Mouse (Mus musculus) limb, embryonic 14.5 days (tissue): Measurements from ENCODE around the gene Chka. TPM values are rescaled to one million over a fixed set of nuclear protein-coding genes. Genes with fewer than 3 reads are reported as not detected.

ENCODE experiments used
- ATAC-seq: fragments of 200-750 bp; cut with Nextera tagmentation; 2 replicates; pipeline ENCODE4 v1.8.0; 2017; ENCODE audit warnings: low read depth, moderate number of reproducible peaks, moderate TSS enrichment; ENCODE audit not compliant: low FRiP score
- DNase-seq: peaks from one replicate; pipeline ENCODE4 v3.0.0-alpha.2; 2015; ENCODE audit warnings: low spot score
- H3K27ac ChIP-seq: fragments of 300-500 bp; sonication (generic); replicated peaks from 2 replicates; pipeline ENCODE4 v1.5.1; 2014; ENCODE audit warnings: low read depth, mild to moderate bottlenecking, low read length, moderate library complexity, mixed read lengths
- H3K27me3 ChIP-seq: fragments of 300-500 bp; sonication (generic); 2 replicates; pipeline ENCODE4 v1.6.1; 2014; ENCODE audit warnings: low read length, mixed read lengths; ENCODE audit not compliant: control insufficient read depth, insufficient read depth
- H3K36me3 ChIP-seq: fragments of 300-500 bp; sonication (generic); 2 replicates; pipeline ENCODE4 v1.6.1; 2014; ENCODE audit warnings: mild to moderate bottlenecking, low read length, moderate library complexity, mixed read lengths; ENCODE audit not compliant: control insufficient read depth, insufficient read depth
- H3K4me1 ChIP-seq: fragments of 300-500 bp; sonication (generic); 2 replicates; pipeline ENCODE4 v1.6.1; 2014; ENCODE audit warnings: antibody characterized with exemption, low read length, mixed read lengths; ENCODE audit not compliant: control insufficient read depth, insufficient read depth
- H3K4me2 ChIP-seq: fragments of 300-500 bp; sonication (generic); replicated peaks from 2 replicates; pipeline ENCODE4 v1.6.1; 2014; ENCODE audit warnings: low read depth, mild to moderate bottlenecking, low read length, moderate library complexity; ENCODE audit not compliant: severe bottlenecking
- H3K4me3 ChIP-seq: fragments of 300-500 bp; sonication (generic); replicated peaks from 2 replicates; pipeline ENCODE4 v1.5.1; 2014; ENCODE audit warnings: low read length
- H3K9ac ChIP-seq: fragments of 300-500 bp; sonication (generic); 2 replicates; pipeline ENCODE4 v1.6.1; 2014; ENCODE audit warnings: mild to moderate bottlenecking, low read depth, low read length, moderate library complexity; ENCODE audit not compliant: severe bottlenecking
- H3K9me3 ChIP-seq: fragments of 300-500 bp; sonication (generic); 2 replicates; pipeline ENCODE4 v1.6.1; 2016; ENCODE audit warnings: low read length; ENCODE audit not compliant: control insufficient read depth
- POLR2A ChIP-seq: fragments of 200-500 bp; IDR thresholded peaks from 2 replicates; pipeline ENCODE4 v1.8.0; 2012; ENCODE audit warnings: inconsistent platforms, mild to moderate bottlenecking, moderate library complexity, borderline replicate concordance; ENCODE audit not compliant: insufficient read depth, insufficient read length; ENCODE audit errors: extremely low read depth
- WGBS: fragments of 180-500 bp; shearing (Covaris S2); extraction: QIAGEN DNeasy Blood & Tissue Kit; methylation state at CpG from one replicate; pipeline ENCODE4 v1.1.7; 2014; 5-methylcytosine and 5-hydroxymethylcytosine counted together
- polyA plus RNA-seq, 2 experiments: library from polyadenylated mRNA; depleted of rRNA in 1 of 2; stranded (reverse) in 1 of 2; unstranded in 1 of 2; fragments of >200 nt; fragmentation: Nextera tagmentation in 1 of 2; extraction: Ambion mirVana in 1 of 2; gene quantifications; 2 replicates each; pipeline versions ENCODE4 v1.2.1 to v1.2.3; 2012 to 2014

Chka gene
- polyA plus RNA-seq, 2 experiments, result 32.7 to 65.4 TPM

DNA sequence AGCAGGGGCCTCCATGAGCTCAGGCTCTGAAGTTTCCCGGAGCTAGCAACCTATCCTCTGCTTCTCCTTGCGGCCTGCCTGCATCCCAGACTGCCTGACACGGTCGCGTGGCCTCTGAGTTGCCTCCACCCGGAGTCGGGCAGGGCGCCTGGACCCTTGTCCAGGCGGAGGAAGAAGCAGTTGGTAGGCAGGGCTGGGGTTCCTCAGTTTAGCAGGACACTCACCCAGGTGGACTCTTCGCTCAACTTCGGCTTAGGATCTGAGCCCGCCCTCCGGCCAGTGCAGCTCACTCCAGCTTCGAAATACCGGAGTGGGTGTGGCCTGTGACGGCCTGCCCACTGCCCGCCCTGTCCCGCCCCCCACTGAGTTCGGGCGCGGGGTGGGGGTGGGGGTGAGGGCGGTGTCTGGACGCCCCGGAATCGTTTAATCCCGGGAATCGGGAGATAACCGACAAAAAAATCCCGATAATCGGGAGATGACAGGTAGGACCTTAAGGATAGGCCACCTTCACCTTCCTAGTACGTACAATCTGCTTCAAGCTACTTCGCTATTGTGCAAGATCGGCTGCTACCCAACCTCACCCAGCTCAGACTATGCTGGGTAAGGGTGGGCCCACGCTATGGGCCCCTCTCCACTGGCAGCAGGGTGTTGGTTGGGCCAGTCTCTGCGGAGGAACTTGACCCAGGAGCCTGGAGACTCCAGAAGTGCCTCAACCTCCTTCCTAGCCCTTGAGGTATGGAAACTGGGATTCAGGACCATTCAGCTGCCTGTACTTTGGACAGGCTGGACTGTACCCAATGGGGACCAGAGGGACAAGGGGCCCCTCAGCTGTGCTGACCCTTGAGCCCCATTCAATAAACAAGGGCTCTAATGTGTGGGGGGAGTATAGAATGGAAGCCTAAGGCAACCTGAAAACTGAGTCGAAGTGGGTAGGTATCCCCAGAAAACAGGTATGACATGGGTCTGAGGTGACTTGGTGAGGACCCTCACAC, 55.5 kb downstream of the Chka start, which contains the start of gene Tcirg1:
TSS of gene Tcirg1 (minus strand) at position 339 of the 992 bp plus-strand sequence.
- peak; percentile 88 for ATAC-seq
- Histone ChIP-seq H3K9ac (peak within 1 kb of the TSS; percentile 61), H3K27me3 (no peaks in the 10 kb centered on the region), H3K4me1 (peaks cover 35% of the 10 kb centered on the region), H3K27ac (peak within 1 kb of the TSS; percentile 7; the same call in 1 of the 2 replicates), H3K4me2 (peak within 1 kb of the TSS; percentile 75), H3K9me3 (no peaks in the 10 kb centered on the region), H3K4me3 (peak within 1 kb of the TSS; percentile 52), H3K36me3 (peaks cover 42% of the 10 kb centered on the region)
- DNase-seq, result peak; percentile 82
- 5% methylated on average over 35 of the region's 36 CpGs for WGBS
- no peak for TF ChIP-seq POLR2A

DNA sequence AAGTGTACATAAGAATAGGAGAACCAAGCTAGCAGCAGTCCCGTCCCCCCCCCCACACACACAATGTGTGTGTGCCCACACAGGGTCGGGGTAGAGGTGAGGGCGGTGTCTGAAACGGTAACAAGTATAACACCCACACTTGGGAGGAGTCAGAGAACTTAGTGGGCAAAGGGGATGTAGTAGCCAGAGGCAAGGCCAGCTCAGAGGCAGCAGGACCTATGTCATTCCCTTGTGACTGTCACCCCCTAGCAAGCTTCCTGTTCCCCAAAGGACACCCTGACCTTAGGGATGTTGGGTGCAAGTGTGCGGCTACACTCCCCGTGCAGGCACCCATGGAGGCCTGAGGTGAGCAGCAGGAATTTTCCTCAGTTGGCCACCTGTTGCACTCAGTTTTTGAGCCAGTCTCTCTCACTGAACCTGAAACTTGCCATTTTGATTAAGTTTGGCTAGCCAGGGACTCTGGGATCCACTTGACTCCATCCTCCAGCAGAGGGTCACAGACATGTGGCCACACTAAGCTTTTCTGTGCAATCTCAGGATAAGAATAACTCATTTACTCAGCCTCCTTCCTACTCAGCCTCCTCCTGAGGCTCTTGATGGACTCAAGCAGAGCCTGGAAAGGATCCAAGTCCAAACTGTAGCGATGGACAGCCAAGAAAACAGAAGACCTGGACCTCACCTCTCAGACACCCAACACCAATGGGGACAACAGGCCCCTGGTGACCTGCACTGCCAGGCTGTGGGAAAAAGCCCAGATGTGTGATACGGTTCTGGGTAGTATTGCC, 56.5 kb downstream of the Chka start:
- H3K36me3 ChIP-seq, result peaks cover 33% of the 10 kb centered on the region
- H3K27ac ChIP-seq, result no peak overlapping the region
- peaks cover 36% of the 10 kb centered on the region for H3K4me1 ChIP-seq
- peak overlapping the region; percentile 75 for H3K4me2 ChIP-seq
- no peaks in the 10 kb centered on the region for H3K9me3 ChIP-seq
- DNase-seq, result no peak
- no peaks in the 10 kb centered on the region for H3K27me3 ChIP-seq
- 79% methylated on average over 8 of the region's 8 CpGs for WGBS
- no peak for TF ChIP-seq POLR2A
- ATAC-seq, result no peak
- peak overlapping the region; percentile 61; the same call in 1 of the 2 replicates for H3K9ac ChIP-seq
- H3K4me3 ChIP-seq, result peak overlapping the region; percentile 52; the same call in 1 of the 2 replicates

DNA sequence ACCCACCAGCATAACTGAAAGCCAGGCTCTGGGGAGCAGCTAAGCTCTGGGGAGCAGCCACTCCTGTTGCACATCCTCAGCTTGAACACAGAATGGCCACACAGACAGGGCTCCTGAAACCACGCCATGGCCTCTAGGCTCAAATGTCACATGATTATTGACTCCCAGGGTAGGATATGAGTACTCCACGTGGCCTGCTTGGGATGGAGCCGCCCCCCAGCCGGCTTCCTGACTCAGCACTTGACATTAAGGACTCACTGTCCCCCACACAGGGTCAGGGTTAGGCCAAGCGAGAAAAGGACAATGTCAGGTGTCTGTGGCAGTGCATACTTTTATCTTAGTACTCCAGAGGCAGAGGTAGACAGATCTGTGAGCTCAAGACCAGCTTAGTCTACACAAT, 58.6 kb downstream of the Chka start:
- ATAC-seq (no peak), DNase-seq (no peak)
- Histone ChIP-seq H3K9me3 (no peaks in the 10 kb centered on the region), H3K4me3 (no peak overlapping the region), H3K27ac (no peak overlapping the region), H3K36me3 (peaks cover 24% of the 10 kb centered on the region), H3K27me3 (no peaks in the 10 kb centered on the region), H3K9ac (no peak overlapping the region), H3K4me1 (peaks cover 34% of the 10 kb centered on the region), H3K4me2 (no peak overlapping the region)
- no peak for TF ChIP-seq POLR2A
- WGBS, result 75% methylated on average over 5 of the region's 5 CpGs

DNA sequence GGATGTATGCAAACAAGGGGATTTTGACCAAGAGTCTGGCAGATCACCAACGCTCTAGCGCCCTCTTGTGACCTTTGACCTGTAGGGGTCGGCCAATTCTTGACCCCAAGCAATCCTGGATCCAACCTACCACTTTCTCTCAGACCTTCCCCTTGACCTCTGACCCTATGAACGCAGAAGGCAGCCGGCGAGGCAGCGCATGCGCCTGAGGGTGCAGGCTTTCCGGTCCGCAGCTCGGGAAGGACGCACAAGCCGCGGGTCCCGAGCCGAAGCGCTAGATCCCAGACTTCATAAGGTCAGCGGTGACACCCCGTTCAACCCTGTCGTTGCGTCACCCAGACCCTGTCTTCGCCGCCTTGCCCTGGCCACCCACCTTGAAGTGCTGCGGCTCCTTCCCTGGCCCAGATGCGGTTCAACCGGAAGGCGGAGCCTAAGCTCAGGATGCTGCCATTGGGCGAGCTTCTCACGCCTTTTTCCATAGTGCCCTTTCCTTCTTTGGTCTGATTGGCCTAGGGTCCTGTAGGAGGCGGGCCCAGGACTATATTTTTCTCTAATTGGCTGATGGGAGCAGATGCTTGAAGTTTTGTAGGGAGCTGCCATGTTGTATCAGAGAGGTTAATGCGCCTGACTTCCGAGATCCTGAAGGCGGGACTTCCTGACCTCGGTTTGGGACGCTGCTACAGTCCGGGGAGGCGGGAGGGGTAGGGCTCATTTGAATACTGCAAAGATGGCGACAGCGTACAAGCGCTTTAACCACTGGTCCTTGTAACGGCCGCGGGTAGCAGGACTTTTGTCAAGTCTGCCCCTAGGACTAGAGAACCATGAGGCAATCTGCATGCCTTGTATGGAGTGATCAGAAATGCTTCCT, 61.0 kb downstream of the Chka start, which contains the start of gene Ndufs8:
TSS of gene Ndufs8 (minus strand) at position 438 of the 868 bp plus-strand sequence.
- Histone ChIP-seq H3K4me2 (peak within 1 kb of the TSS; percentile 69), H3K9ac (peak within 1 kb of the TSS; percentile 49), H3K36me3 (peaks cover 24% of the 10 kb centered on the region), H3K27me3 (no peaks in the 10 kb centered on the region), H3K27ac (0 out of 2 replicates have a peak within 1 kb of the TSS, but pooled peaks have one; percentile 30), H3K4me1 (peaks cover 16% of the 10 kb centered on the region), H3K9me3 (no peaks in the 10 kb centered on the region), H3K4me3 (peak within 1 kb of the TSS; percentile 55)
- 0 out of 2 replicates have a peak, but pooled peaks have one; percentile 14 for TF ChIP-seq POLR2A
- DNase-seq (peak; percentile 99), ATAC-seq (peak; percentile 97)
- WGBS, result 0% methylated on average over 43 of the region's 43 CpGs
